Mouse (Mus musculus) frontal cortex, postnatal 10 days (tissue): Measurements from ENCODE around the gene Col4a1.

Source experiments
- DNase-seq, 2 experiments: peaks; one replicate each; pipeline ENCODE4 v3.0.0; 2022; ENCODE audit warnings: low spot score in 2 of 2, mixed read lengths in 1 of 2

The Col4a1 gene

DNA sequence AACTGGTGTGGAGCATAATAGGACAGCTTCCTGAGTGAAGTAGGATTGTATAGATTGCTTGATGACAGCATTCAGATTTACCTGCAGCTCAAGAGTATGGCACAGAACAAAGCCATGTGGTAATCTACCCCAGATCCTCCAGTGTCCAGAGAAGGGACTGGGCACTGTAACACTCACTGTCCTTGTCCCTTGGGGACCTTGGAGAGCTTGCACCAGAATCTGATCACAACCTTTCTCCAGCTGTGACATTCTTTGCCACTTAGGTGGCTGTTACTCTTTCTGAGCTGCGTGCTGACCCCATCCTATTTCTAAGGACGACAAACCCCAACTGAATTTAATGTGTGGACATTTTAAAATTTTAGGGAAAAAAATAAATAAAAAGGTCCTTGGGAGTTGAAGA is 46.2 kb downstream of the Col4a1 start:
- no peak for DNase-seq

DNA sequence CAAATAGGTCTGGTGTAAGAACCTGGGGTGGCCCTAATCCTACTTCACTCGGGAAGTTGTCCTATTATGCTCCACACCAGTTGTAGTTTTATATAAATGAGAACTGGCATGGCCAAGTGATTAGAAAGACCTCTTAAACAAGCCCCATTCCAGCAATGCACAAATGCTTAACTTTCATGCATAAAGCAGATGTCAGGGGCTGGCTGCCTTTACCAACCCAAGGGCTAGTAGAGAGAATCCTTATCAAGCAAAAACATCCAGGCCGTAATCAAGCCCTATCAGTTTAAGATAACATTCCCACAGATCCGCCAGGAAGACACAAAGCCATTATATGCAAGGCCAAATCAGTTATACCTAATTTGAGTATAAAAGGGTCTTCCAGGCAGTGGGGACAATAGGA is 46.7 kb downstream of the Col4a1 start:
- no peak for DNase-seq

DNA sequence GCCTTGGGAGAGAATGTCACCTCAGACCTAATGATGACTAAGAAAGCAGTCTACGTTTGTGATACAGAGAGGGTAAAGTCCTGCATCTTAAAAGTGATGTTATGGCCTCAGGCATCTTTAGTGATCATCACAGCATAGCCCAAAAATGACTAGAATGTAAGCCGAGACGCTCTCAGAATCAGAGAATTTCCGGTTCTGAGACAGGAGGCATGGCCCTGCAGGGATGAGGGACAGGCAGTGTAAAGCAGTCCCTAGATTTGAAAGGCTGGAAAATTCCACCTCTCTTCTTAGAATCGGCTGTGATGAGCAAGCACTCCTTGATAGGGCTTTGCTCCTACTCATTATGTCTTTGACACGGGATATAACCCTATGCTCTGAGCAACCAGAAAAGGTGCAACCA is 48.8 kb downstream of the Col4a1 start:
- DNase-seq, result no peak

DNA sequence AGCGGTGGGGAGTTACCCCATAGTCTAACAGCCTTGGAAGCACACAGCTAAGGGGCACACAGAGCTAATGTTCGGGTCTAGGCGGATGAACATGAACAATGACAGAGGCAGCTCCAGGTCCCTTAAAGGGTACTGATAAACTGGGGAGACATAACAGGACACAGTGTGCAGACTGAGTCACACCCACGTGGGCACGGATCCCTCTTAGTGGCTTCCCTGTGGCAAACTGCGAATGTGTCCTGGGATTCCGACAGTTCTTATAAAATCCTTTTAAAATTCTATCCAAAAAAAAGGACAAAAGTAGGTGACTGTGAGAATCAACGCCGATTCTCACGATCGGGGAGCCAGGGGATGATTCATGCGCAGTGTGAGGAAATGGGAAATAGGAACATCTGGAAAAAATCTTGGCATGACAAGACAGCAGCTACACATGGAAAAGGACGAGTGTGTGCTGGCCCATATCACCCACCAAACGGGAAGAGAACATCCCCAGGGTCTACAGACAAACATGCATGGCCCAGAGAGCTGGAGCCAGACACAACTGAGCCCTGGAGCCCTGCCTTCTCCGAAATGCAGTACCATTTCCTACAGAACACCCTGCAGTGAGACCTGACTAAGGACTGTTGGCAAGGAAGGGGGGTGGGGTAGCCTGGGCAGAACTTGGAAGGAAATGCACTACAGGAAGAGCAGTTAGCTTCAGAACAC is 50.4 kb downstream of the Col4a1 start:
- DNase-seq, result no peak

DNA sequence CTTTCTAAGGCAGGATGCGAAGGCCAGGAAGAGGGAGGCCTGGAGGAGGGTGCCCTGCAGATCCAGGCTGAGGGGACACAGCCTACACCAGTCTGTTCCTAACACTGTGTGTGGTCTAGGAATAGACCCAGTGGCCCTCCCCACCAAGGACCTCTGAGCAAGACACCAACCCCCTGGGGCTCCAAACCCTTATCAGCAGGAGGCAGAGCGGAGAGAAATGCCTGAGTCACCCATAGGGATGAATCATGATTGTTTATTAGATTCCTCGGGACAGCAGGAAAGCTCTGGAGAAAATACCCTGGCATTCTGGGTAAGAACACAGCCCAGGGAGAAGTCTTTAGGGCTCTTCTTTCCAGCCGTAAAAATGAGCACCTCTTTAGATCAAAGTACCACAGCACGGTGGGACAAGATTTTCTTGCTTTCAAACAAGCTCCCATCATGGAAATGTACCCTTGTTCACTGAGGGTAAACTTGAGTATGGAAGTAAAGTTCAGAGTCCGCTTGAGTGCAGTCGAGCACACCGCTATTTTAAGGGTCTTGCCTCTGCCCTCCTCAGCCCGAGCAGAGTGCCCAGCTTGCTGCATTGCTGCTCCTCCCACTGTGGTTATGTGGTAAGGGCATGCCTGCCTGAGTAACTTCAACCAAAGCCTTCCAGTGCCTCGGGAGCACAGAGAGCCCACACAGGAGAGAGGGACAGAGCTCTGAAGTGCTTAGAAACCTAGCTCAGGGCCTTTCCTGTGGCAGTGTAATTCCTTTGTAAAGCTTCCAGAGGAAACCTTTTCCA is 52.6 kb downstream of the Col4a1 start:
- DNase-seq, result no peak

DNA sequence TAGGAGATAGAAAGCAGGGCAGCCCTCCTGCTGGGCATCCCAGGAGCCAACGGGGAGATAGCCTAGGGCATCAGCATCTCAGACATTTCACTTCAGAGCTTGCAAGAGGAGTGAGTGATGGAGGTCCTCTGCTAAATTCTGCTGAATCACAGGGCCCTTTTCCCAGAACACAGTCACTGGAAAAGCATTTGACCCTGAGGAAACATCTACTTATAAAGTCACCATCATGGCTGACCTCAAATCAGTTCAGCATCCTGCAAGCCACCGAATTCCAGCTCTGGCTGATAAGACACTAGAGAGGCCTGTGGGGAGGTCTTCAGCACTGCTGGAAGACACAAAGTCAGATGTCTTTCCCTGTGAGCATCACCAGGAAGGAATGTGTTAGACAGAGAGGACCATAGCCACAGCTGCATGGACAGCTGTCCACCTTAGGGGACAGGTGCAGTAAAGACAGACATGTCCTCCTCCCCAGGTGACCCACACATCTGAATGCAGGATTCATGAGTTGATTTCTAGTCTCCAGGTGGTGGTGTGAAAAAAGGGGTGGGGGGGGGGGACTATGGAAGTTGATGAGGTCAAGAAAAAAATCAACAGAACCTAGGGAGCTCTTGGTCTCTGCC is 54.0 kb downstream of the Col4a1 start:
- no peak for DNase-seq

DNA sequence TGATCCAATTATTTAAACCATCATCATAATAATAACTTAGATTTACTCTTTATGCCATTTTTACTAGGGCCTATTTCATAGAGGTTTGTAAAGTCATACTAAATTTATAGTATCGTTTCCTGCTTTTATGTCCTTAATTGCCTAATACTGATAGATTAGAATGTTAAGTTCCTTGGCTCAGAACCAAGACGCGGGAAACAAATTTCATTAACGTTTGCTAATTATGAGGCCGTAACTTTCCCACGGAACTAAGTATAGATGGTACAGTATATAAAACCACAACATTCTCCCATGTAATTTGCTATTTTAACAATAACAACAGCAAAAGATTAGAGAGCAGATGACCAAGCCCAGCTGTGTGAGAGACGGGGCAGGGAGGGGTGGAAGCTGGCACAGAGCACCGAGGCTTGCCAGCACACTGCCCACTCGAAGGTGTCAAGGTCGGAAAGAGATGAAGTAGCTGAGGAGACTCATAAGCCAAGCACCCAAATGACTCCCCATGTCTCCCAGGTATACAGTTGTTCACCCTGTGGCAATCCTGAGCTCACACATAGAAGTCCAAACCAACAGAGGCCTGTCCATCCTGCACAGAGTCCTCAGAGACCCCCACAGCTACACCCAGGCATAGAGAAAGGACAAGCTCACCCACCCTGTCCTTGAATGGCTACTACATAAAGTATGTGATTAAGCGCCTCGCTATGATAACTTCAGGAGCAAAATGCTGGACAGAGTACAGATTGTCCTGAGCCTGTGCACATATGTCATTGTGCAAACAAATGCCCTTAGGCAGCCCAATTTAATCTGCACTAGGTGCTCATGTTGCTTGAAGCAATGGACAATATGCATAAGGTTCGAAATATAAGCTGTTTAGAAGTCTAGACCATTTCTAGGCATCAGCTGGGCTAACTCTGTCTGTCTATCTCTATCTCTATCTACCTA is 55.3 kb downstream of the Col4a1 start:
- DNase-seq, result no peak

DNA sequence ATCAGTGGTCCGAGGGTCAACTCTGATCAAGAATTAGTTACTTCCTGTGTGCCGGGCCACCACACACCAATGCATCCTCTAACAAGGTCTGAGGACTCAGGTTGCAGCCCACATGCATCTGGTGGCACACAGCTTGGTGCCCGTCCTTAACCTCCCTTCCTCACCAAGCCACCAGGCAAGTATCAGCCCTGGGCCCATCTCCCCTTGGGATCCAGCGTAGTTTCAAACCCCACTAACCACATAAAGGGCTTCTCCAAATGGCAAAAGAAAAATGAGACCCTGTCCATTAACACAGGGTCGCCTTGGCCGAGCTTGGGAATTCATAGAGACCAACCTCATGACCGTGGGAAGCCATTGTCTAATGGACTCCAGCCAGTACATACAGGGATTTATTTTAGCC is 56.2 kb downstream of the Col4a1 start:
- DNase-seq, result no peak

DNA sequence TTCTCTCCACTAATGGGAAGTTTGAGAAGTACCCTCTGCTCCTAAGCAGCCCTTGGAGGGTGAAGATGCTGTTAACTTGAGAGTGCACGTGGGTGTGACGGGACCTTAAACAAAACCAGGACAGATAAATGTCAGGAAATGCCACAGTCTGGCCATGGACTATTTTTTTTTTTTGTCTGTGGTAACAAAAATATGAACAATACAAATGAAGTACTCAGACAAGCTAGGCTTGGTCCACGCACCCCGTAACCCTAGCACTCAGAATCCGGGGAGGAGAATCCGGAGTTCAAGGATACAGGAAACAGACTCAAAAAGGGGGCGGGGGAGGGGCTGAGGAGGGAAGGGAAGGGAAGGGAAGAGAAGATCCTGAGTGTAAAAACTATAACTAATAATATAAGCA is 56.9 kb downstream of the Col4a1 start:
- DNase-seq, result no peak

DNA sequence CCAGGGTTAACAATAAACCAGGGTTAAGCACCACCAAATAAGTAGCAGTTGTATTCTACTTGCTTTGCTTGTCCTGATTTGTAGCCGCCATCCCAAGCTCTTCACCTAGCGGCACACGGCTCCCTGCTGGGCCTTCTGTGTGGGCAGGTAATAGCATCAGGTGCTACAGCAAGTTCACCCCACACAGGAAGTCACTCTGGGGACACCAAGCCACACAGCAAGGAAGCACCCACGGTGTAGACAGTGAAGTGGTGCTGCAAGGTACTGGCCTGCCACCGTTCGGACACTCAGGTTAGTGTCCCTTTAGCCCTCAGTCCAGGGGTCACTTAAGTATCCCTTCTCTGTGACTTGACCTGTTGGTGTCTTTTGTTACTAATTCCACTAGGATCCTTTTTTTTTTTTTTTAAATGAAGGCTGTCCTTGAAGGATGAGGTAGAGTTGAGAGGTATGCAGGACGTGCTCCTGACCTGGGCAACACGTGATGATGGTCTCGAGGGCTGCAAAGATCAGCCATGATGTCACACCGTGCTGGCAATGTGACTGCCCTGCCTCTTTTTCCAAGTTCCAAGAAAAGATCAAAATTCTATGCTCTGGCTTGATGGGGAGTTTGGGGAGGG is 57.6 kb downstream of the Col4a1 start:
- DNase-seq, result no peak

DNA sequence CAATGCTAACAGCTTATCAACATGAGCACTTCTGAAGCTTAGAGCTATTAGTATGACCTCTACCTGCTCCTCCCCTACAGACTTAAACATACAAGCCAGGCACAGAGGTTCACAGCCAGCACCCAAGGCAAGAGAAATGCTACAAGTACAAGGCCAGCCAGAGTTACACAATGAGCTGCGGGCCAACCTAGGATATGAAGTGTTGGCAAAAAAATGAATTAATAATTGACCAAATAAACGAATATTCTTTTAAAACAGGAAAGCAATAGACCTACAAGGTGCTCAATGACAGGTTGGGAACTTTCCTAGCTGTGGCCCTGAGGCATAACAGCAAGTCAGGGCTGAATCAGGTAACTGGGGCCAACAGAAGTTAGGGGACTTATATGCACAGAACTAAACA is 58.1 kb downstream of the Col4a1 start:
- no peak for DNase-seq

DNA sequence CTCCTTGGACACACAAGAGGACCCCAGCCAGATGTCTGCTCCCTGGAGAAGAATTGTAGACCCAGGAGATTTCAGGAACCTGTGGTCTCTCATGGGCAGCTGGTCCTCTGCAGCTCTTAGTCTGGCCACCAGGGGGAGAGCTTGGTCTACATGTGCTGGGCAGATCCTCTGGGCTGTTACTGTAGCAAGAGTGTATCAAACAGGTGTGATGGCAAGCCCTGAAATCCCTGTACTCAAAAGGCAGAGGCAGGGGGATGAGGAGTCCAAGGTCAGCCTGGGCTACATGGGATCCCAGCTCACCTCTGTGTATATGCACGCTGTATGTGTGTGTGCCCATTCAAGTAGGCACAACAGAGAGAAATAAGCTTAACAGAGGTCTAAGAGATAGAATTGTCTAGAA is 59.1 kb downstream of the Col4a1 start:
- peak; percentile 73 to 82 for DNase-seq

DNA sequence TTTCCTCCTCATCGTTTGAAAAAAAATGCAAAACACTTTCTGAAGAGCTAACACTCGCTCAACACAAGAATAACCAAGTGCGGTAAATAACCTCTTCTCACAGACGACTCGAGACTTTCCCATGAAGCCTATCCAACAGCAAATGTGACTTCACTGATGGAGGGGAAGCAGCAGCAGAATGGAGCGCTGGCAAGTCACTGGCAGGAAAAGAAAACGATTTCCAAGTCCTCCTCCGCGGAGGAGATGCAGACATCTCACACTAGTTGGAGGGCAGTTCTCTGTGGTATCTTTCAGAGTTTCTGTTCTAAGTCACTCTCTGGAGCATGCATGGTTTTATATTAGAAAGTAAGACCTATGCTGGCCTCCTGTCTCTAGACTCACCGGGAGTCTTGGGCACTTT is 59.6 kb downstream of the Col4a1 start:
- DNase-seq, result no peak

DNA sequence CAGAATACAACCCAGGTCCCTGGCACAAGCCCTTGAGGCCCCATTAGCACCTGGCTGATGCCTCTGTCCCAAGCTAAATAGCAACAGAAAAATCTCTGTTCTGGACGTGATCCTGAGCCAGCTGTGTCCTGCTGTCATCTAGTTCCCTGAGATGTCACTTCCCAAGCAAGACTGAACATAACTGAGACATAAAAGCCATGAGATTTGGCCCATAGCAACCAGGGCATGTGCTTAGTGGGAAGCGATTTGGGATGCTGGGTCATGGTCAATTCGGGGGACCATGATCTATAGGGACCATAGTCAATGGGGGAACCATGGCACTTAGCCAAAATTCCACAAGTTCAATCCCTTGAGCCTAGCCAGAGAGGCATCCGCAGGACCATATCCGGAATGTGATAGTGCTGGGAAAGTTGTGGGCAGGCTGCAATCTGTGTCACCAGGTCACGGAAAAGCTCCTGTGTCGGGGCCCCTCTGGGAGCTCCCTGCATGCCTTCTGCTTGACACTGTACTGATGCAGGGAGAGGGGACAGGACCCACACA is 60.3 kb downstream of the Col4a1 start:
- no peak for DNase-seq

DNA sequence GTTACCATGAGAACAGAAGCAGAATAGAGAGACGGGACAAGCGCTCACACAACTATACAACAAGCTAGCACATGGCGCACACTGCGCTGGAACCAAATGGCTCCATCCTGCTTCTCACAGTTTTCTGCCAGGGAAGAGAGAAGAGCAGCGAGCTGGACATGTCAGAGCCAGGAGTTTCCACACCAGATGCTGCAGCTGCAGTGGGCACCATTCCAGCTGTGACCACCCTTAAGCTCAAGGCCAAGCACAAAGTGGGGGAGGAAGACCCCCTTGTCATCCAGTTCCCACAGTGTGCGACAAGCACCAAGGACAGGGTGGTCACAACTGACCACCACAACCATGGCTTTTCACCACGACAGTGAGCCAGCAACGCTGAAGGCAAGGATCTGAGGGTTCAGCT is 62.5 kb downstream of the Col4a1 start:
- no peak for DNase-seq

DNA sequence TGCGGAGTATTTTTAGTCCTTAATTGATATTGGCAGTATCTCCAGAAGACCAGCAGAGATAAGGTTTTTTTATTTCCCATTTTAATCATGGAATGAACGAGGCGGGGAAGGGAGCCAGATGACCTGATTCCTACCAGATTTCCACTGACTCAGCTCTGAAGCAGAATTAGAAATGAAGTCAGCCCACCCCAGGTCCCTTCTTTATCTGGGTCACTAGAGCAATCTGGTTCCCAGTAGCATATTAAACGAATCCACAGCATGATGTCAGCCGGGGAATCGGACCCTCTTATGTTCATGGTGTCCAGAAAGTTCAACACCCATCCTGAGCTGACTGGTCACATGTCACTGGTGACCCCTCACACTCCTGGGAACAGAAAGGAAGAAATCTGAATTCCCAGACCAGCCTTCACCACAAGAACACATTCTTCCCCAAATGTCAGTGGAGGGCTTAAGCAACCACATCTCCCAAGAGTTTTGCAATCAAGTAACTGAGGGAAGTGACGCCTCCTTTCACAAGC is 63.0 kb downstream of the Col4a1 start:
- no peak for DNase-seq

DNA sequence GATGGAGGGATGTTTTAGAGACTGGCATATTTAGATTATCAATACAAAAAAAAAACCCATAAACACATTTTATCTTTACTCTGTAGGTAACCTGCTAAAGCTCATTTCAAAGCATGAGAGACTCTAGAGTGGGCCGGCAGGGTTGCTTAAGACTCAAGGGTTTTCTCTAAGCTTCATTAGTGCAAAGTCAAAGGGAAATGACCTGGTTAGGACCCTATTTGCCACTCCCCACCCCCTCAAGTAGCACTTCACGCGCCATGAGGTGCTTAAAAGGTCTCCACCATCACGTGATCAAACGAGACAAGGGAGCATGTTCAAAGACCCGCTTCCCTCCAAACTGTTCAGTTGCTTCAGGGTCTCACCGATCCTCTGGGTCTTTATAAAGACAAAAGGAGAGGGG is 63.9 kb downstream of the Col4a1 start:
- no peak for DNase-seq

DNA sequence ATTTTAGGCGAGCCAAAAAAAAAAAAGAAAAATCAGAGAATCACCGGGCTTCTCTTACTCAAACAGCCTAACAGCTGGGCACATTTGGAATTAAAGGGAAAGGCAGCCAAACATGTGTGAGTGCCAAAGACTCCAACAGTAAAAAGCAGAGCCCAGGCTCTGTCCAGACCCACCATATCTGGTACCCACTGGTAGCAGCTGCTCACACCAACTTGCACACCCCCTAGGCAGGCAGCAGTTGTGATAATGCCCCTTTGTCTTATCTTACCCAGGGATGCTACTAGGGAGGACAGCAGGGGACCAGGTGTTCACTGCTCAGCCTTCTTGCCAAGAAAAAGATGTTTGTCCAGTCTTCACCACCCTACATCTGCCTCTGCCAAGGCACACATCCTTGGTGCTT is 71.1 kb downstream of the Col4a1 start:
- no peak for DNase-seq

DNA sequence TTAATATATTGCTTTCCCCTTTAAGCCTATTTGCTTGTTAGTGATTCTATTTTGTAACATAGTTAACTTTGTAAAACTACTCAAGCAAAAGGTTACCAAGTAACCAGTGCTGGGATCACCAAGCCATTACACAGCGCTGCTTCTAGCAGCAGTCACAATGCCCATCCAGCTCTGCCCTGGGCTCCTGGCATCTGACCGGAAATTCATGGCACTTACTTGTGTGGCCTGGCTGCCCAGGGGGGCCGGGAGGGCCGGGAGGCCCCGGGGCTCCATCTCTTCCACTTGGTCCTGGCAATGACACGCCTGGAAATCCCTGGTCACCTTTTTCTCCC is 77.8 kb downstream of the Col4a1 start:
- no peak for DNase-seq

DNA sequence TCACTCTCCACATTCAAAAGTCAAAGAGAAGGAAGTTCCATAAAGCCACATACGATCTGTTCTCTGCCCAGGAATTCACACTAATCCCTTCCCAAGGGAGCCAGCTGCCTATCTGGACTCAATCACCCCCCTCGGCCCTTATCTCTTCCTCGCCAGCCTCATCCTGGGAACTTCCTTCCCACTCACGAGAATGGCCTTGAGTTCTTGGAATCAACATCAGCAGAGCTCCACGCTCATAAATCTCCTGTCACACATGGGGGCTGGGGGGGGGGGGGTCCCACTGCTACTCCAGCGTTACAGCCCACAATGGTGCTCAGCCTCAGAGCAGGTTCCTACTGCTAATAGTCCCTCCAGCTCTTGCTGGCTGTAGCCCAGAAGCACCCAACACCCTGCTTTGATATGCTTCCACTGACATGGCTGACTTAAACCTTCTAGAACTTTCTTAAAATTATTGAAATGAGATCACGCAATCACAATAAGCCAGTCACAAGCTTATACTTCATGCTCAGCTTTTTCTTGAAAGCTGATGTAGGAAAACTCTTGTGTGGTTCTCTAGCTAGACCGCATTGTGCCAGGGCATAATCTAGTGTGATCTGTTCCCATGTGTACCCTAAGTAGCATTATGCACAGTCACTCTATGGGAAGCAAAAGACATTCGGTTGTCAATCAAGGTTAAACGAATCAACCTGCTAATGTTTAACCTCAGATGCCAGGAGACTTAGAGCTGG is 78.3 kb downstream of the Col4a1 start:
- no peak for DNase-seq
